In the genomic region with DNA sequence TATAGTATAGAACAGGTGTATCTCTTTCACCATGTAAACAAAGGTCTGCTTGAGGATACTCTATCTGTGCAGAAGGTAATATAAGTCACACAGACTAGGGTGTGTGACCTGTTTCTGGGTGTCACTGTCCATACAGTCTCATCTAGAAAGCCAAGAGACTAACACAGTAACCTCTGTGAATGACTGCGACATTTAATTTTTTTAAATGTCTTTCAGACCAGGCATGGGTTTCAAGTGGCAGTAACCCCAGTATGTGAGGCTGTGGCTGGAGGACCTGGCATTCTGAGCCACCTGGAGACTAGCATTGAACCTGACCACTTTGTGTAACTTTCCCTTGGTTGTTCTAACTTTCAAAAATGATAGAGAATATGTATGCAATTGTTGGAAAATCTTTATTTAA, we compare ENCODE assay signal across 8 mouse cellular contexts. TPM values are rescaled to one million over a fixed set of nuclear protein-coding genes. Genes with fewer than 3 reads are reported as not detected.
DNase-seq lines count a peak whose midpoint lies in the region; ATAC-seq and TF ChIP-seq lines count a peak whose summit lies in the region.

No protein-coding gene starts in this region.

- no peak for TF ChIP-seq POLR2A in MEL (IDR thresholded peaks at IDR 0.05; ENCODE audit: control insufficient read depth in 1 of 2, insufficient read depth in 1 of 2, low read depth in 1 of 2, low read length in 2 of 2, poor library complexity in 1 of 2)

- no peaks in the 10 kb centered on the region for H3K9me3 ChIP-seq in heart, embryonic 11.5 days (replicated peaks; ENCODE audit: control insufficient read depth, low read length)
- H3K9me3 ChIP-seq in MEL (replicated peaks; ENCODE audit: insufficient read depth, low read length), result no peaks in the 10 kb centered on the region
- no peaks in the 10 kb centered on the region for H3K9me3 ChIP-seq in hindbrain, embryonic 14.5 days (ENCODE audit: control insufficient read depth, low read length)
- H3K9me3 ChIP-seq in midbrain, embryonic 12.5 days, result 0 out of 2 replicates have a peak, but pooled peaks cover 2% of the 10 kb centered on the region

- ATAC-seq in heart, embryonic 11.5 days (replicated peaks; ENCODE audit: insufficient number of reproducible peaks, low FRiP score, low TSS enrichment), result no peak
- ATAC-seq in hindbrain, embryonic 14.5 days (ENCODE audit: low FRiP score), result no peak
- no peak for ATAC-seq in midbrain, embryonic 12.5 days (ENCODE audit: low FRiP score, low read depth)
- no peak for ATAC-seq in megakaryocyte-erythroid progenitor cell, adult 5-6 weeks (replicated peaks; ENCODE audit: low FRiP score, low TSS enrichment, poor library complexity, severe bottlenecking)

- H3K9ac ChIP-seq in heart, embryonic 11.5 days (ENCODE audit: low read depth, low read length), result peak overlapping the region; percentile 28; the same call in 1 of the 2 replicates
- peak overlapping the region; percentile 94 for H3K9ac ChIP-seq in MEL (ENCODE audit: control insufficient read depth, low read depth, low read length, poor library complexity, severe bottlenecking)
- H3K9ac ChIP-seq in hindbrain, embryonic 14.5 days, result peak overlapping the region; percentile 91; the same call in 1 of the 2 replicates
- H3K9ac ChIP-seq in midbrain, embryonic 12.5 days (replicated peaks), result no peak overlapping the region

- TF ChIP-seq EP300 in MEL (IDR thresholded peaks at IDR 0.05; ENCODE audit: low read depth in 1 of 2, low read length in 2 of 2), result no peak

- peak overlapping the region; percentile 55 for H3K4me3 ChIP-seq in heart, embryonic 11.5 days (ENCODE audit: low read depth, low read length)
- peak overlapping the region; percentile 87 to 100 for H3K4me3 ChIP-seq in MEL (ENCODE audit: control insufficient read depth in 1 of 2, insufficient read depth in 1 of 2, low read depth in 2 of 2, low read length in 2 of 2)
- peak overlapping the region; percentile 74 for H3K4me3 ChIP-seq in hindbrain, embryonic 14.5 days (replicated peaks; ENCODE audit: low read length)
- H3K4me3 ChIP-seq in midbrain, embryonic 12.5 days, result peak overlapping the region; percentile 79

- no peaks in the 10 kb centered on the region; the same call in 1 of the 2 replicates for H3K36me3 ChIP-seq in heart, embryonic 11.5 days (ENCODE audit: control insufficient read depth, insufficient read depth, low read length)
- H3K36me3 ChIP-seq in MEL (ENCODE audit: control insufficient read depth in 1 of 2, insufficient read depth in 2 of 2, low read length in 2 of 2), result peaks cover 4 to 21% of the 10 kb centered on the region in 2 experiments; a peak in 3 of 4 replicates
- H3K36me3 ChIP-seq in hindbrain, embryonic 14.5 days (replicated peaks; ENCODE audit: control insufficient read depth, insufficient read depth), result peaks cover 4% of the 10 kb centered on the region
- peaks cover 3% of the 10 kb centered on the region for H3K36me3 ChIP-seq in midbrain, embryonic 12.5 days

- WGBS in heart, embryonic 11.5 days (ENCODE audit: insufficient replicate concordance), result 85% methylated on average over 1 of the region's 1 CpGs
- 91% methylated on average over 1 of the region's 1 CpGs for WGBS in hindbrain, embryonic 14.5 days
- 94% methylated on average over 1 of the region's 1 CpGs for WGBS in midbrain, embryonic 12.5 days

- no peaks in the 10 kb centered on the region for H3K27me3 ChIP-seq in heart, embryonic 11.5 days (ENCODE audit: control insufficient read depth, insufficient read depth, low read length)
- no peaks in the 10 kb centered on the region for H3K27me3 ChIP-seq in MEL (ENCODE audit: control insufficient read depth in 1 of 2, insufficient read depth in 2 of 2, low read length in 2 of 2)
- H3K27me3 ChIP-seq in hindbrain, embryonic 14.5 days (ENCODE audit: control insufficient read depth, insufficient read depth, low read length), result no peaks in the 10 kb centered on the region
- H3K27me3 ChIP-seq in midbrain, embryonic 12.5 days, result no peaks in the 10 kb centered on the region

- peaks cover 14% of the 10 kb centered on the region for H3K4me1 ChIP-seq in heart, embryonic 11.5 days (ENCODE audit: control insufficient read depth, insufficient read depth, low read length)
- peaks cover 5 to 9% of the 10 kb centered on the region in 2 experiments; a peak in 3 of 4 replicates for H3K4me1 ChIP-seq in MEL (ENCODE audit: control insufficient read depth in 1 of 2, insufficient read depth in 2 of 2, low read length in 2 of 2)
- peaks cover 17% of the 10 kb centered on the region for H3K4me1 ChIP-seq in hindbrain, embryonic 14.5 days (replicated peaks; ENCODE audit: control insufficient read depth, insufficient read depth, low read length)
- peaks cover 33% of the 10 kb centered on the region for H3K4me1 ChIP-seq in midbrain, embryonic 12.5 days

- peak overlapping the region; percentile 77 for H3K4me2 ChIP-seq in heart, embryonic 11.5 days
- peak overlapping the region; percentile 66 for H3K4me2 ChIP-seq in hindbrain, embryonic 14.5 days (replicated peaks)
- H3K4me2 ChIP-seq in midbrain, embryonic 12.5 days (replicated peaks), result peak overlapping the region; percentile 59

- no peak overlapping the region for H3K27ac ChIP-seq in heart, embryonic 11.5 days (ENCODE audit: low read depth, low read length)
- H3K27ac ChIP-seq in MEL (ENCODE audit: control insufficient read depth, low read depth, low read length), result no peak overlapping the region
- no peak overlapping the region for H3K27ac ChIP-seq in hindbrain, embryonic 14.5 days
- H3K27ac ChIP-seq in midbrain, embryonic 12.5 days (replicated peaks), result no peak overlapping the region

- intact Hi-C loops in heart, postnatal 25 days (cut with DNase I), result loop anchor here (5.0 kb wide), 1 partner anchor 111 kb away; no protein-coding TSS in a partner anchor

- H3K79me2 ChIP-seq in MEL (ENCODE audit: control insufficient read depth, insufficient read depth, low read length, poor library complexity), result peaks cover 26% of the 10 kb centered on the region

- TF ChIP-seq CTCF in MEL (IDR thresholded peaks at IDR 0.05 in 2 of 3, conservative IDR thresholded peaks at IDR 0.05 in 1 of 3; ENCODE audit: control insufficient read depth in 1 of 3, insufficient read depth in 1 of 3, low read depth in 2 of 3, low read length in 3 of 3, poor library complexity in 1 of 3, severe bottlenecking in 1 of 3), result no peak

- no peak for DNase-seq in heart, postnatal 25 days (ENCODE audit: low spot score)
- DNase-seq in MEL (ENCODE audit: low read depth, low spot score), result no peak
- no peak for DNase-seq in hindbrain, embryonic 14.5 days (ENCODE audit: low spot score)
- no peak for DNase-seq in left cerebral cortex, adult 8-10 months (ENCODE audit: low spot score in 2 of 2)
- no peak for DNase-seq in B cell, adult 2 months

- TF ChIP-seq RAD21 in MEL (IDR thresholded peaks at IDR 0.05; ENCODE audit: low read depth, low read length), result no peak

TF ChIP-seq in MEL, 35 proteins besides CTCF, POLR2A, EP300 and RAD21:
- TF ChIP-seq MYC (IDR thresholded peaks at IDR 0.05; ENCODE audit: low read depth, low read length), result no peak
- no peak for TF ChIP-seq CHD2 (IDR thresholded peaks at IDR 0.05; ENCODE audit: low read length)
- no peak for TF ChIP-seq SIN3A (IDR thresholded peaks at IDR 0.05; ENCODE audit: low read length)
- no peak for TF ChIP-seq BHLHE40 (IDR thresholded peaks at IDR 0.05; ENCODE audit: borderline replicate concordance, low read depth, low read length)

RNA-seq across cellular contexts. Expression of a gene that starts 1.2 kb away (rescaled TPM):
- 84.7 and 88.8 TPM in 2 replicates for polyA plus RNA-seq in heart, embryonic 11.5 days (2014; fragmentation: Nextera tagmentation; extraction: Ambion mirVana)
- total RNA-seq in heart, postnatal 25 days (2021), result 100 to 1,000 TPM; 168 to 170 TPM
- 41.1 and 48.0 TPM in 2 replicates for total RNA-seq in MEL (2012; rRNA removed)
- 10 to 100 TPM in 1 of 2 experiments, not detected in 1; 28.9 TPM for polyA plus RNA-seq in MEL (2012; ENCODE audit: insufficient read depth in 1 of 2, insufficient read length in 2 of 2, low read depth in 1 of 2, low replicate concordance in 2 of 2, missing spikeins in 1 of 2)
- polyA plus RNA-seq in hindbrain, embryonic 14.5 days (2014; fragmentation: Nextera tagmentation; extraction: Ambion mirVana), result 64.5 and 69.9 TPM in 2 replicates
- polyA plus RNA-seq in midbrain, embryonic 12.5 days (2016; fragmentation: Nextera tagmentation; extraction: Ambion mirVana), result 64.0 and 65.8 TPM in 2 replicates
- total RNA-seq in left cerebral cortex, adult 8-10 months (2022), result 10 to 100 TPM; 62.1 to 83.1 (median 75.9) TPM
- 48.1 and 63.1 TPM in 2 replicates for total RNA-seq in megakaryocyte-erythroid progenitor cell, adult 5-6 weeks (2014; fragmentation: Nextera tagmentation)
- 9.9 and 30.6 TPM in 2 replicates for total RNA-seq in megakaryocyte-erythroid progenitor cell, adult 5-6 weeks (2017)
